Mouse (Mus musculus) ES-E14 (cell line): Measurements from ENCODE around the gene Sympk. TPM values are rescaled to one million over a fixed set of nuclear protein-coding genes. Genes with fewer than 3 reads are reported as not detected.

Experiments used
- DNase-seq: peaks from one replicate; pipeline ENCODE4 v3.0.0-alpha.2; 2013; ENCODE audit warnings: low read depth, low spot score
- H3K27ac ChIP-seq: 2 replicates; pipeline ENCODE4 v1.5.1; 2012; ENCODE audit warnings: low read depth, mild to moderate bottlenecking, low read length, moderate library complexity, mixed read lengths; ENCODE audit not compliant: poor library complexity, insufficient read depth, severe bottlenecking
- H3K36me3 ChIP-seq: 2 replicates; pipeline ENCODE4 v1.6.1; 2012; ENCODE audit warnings: mild to moderate bottlenecking, low read length, moderate library complexity, mixed read lengths; ENCODE audit not compliant: control insufficient read depth, poor library complexity, insufficient read depth, severe bottlenecking
- H3K4me1 ChIP-seq, 2 experiments: fragments of 150-350 bp in 1 of 2; sonication (generic) in 1 of 2; 2 replicates each; pipeline ENCODE4 v1.6.1; 2012; ENCODE audit warnings: low read length in 2 of 2, mild to moderate bottlenecking in 1 of 2, mixed read lengths in 1 of 2; ENCODE audit not compliant: control insufficient read depth in 2 of 2, insufficient read depth in 2 of 2, poor library complexity in 1 of 2
- H3K4me3 ChIP-seq, 2 experiments: fragments of 150-350 bp in 1 of 2; sonication (generic) in 1 of 2; 2 replicates each; pipeline ENCODE4 v1.5.1; 2012; ENCODE audit warnings: low read length in 2 of 2, low read depth in 1 of 2, mild to moderate bottlenecking in 1 of 2, mixed read lengths in 1 of 2; ENCODE audit not compliant: insufficient read depth in 1 of 2, poor library complexity in 1 of 2, severe bottlenecking in 1 of 2
- H3K9ac ChIP-seq: 2 replicates; pipeline ENCODE4 v1.6.1; 2012; ENCODE audit warnings: low read depth, mild to moderate bottlenecking, low read length, mixed read lengths; ENCODE audit not compliant: poor library complexity, insufficient read depth, severe bottlenecking
- H3K9me3 ChIP-seq: fragments of 150-350 bp; sonication (generic); 2 replicates; pipeline ENCODE4 v1.6.1; 2012; ENCODE audit warnings: low read depth, mild to moderate bottlenecking, low read length; ENCODE audit not compliant: control insufficient read depth, insufficient read depth
- CHD2 ChIP-seq: IDR thresholded peaks from 2 replicates; pipeline ENCODE4 v1.6.1; 2014; ENCODE audit warnings: mild to moderate bottlenecking, low read depth, low read length, inconsistent platforms
- HCFC1 ChIP-seq: IDR thresholded peaks from 2 replicates; pipeline ENCODE4 v1.6.1; 2012; ENCODE audit warnings: low read length, inconsistent platforms, borderline replicate concordance; ENCODE audit not compliant: insufficient read depth
- MAFK ChIP-seq: IDR thresholded peaks from 2 replicates; pipeline ENCODE4 v1.6.1; 2014; ENCODE audit warnings: mild to moderate bottlenecking, low read depth, low read length, inconsistent platforms; ENCODE audit not compliant: insufficient read depth
- ZC3H11A ChIP-seq: IDR thresholded peaks from 2 replicates; pipeline ENCODE4 v1.6.1; 2012; ENCODE audit warnings: low read depth, mild to moderate bottlenecking, inconsistent platforms, low read length, borderline replicate concordance
- ZNF384 ChIP-seq: IDR thresholded peaks from 2 replicates; pipeline ENCODE4 v1.6.1; 2012; ENCODE audit warnings: low read depth, low read length, inconsistent platforms
- in situ Hi-C, 2 experiments: fragments of 600-800 bp; cut with MboI; formaldehyde crosslinking; loops; one replicate each; pipeline ENCODE4 v1.15.1; 2025; ENCODE audit warnings: low sequenced_read_pairs in 2 of 2, inconsistent platforms in 1 of 2; ENCODE audit not compliant: unreplicated experiment in 2 of 2
- total RNA-seq: library from RNA; depleted of rRNA; stranded (reverse); fragments of 300-350 nt; gene quantifications from 2 replicates; pipeline ENCODE4 v1.2.3, GENCODE M21; 2012

The Sympk gene
- total RNA-seq, 1 experiment: 91.5 TPM

DNA sequence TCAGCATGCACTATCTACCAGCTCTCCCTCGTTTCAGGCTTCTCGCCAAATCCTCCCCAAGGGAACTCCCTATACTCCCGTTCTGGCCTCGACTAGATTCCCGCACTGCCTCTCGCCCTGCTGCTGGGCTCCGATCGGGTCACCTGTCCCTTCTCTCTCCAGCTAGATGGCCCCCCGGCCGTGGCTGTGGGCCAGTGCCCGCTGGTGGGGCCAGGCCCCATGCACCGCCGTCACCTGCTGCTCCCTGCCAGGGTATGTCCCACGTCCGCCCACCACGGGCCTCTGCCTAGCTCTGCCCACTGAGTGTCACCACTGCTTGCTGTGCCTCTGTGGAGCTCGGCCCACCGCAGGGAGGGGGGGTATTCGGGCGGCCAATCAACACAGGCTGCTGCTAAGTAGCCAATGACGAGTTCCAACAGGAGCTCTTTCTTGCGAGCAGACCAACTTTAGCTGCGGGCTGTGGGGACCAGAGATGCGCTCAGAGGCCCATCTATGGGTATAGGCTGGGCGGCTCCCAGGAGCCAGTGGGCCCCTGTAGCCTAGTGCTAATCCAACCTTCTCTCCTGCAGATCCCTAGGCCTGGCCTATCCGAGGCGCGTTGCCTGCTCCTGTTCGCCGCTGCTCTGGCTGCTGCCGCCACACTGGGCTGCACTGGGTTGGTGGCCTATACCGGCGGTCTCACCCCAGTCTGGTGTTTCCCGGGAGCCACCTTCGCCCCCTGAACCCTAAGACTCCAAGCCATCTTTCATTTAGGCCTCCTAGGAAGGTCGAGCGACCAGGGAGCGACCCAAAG lies 68.4 kb downstream of the Sympk start:
- in situ Hi-C loops: no loop called here

DNA sequence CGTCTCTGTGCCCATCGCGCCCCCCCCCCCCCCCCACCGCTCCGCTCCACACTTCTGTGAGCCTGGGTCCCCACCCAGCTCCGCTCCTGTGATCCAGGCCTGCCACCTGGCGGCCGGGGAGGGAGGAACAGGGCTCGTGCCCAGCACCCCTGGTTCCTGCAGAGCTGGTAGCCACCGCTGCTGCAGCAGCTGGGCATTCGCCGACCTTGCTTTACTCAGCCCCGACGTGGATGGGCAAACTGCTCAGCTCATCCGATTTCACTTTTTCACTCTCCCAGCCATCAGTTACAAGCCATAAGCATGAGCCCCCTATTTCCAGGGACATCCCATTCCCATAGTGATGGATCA lies 69.0 kb downstream of the Sympk start:
- Histone ChIP-seq H3K9me3 (no peaks in the 10 kb centered on the region), H3K4me1 (peaks cover 2 to 14% of the 10 kb centered on the region in 2 experiments; a peak in 2 of 4 replicates)
- in situ Hi-C loops: no loop called here

More for the DNA sequence above, 68.4 kb downstream of the Sympk start:
- H3K27ac ChIP-seq: no peak overlapping the region
- no peak for TF ChIP-seq HCFC1
- no peak for TF ChIP-seq CHD2
- TF ChIP-seq ZNF384: no peak
- no peak for TF ChIP-seq MAFK
- no peak for TF ChIP-seq ZC3H11A
- peak overlapping the region; percentile 48; the same call in 1 of the 2 replicates for H3K9ac ChIP-seq
- DNase-seq: no peak
- H3K4me3 ChIP-seq: peak overlapping the region; percentile 33 to 68
- peaks cover 8% of the 10 kb centered on the region; the same call in 1 of the 2 replicates for H3K36me3 ChIP-seq
- no peaks in the 10 kb centered on the region for H3K9me3 ChIP-seq
- peaks cover 2 to 14% of the 10 kb centered on the region in 2 experiments; a peak in 2 of 4 replicates for H3K4me1 ChIP-seq

DNA sequence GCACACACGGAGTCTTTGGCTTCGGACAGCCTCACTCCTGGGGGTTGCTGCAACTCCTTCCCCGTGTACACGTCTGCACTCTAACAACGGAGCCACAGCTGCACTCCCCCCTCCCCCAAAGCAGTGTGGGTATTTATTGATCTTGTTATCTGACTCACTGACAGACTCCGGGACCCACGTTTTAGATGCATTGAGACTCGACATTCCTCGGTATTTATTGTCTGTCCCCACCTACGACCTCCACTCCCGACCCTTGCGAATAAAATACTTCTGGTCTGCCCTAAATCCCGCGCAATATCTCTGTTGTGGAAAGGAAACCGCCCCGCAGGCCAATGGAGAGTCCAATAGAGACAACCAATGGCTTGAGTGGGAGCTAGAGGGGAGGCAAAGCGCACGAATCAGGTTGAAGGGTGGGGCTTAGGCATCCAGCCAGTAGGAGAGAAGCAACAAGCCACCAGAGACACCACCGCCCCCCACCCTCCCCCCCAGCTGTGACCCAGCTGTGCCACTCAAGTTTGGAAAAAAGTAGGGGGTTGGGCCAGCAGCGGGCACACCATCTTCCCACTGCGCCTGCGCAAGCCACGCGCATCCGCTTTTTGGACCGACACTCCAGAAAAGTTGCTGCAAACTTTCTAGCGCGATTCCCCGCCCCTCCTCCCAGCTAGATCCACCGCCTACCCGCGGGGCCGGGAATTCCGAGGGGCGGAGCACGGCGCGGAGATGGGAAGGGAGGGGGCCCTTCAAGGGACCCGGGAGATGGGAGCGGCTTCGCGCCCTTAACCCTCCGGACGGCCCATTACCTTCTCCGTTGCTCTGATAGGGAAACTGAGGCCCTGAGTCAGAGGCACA lies 69.6 kb downstream of the Sympk start:
- in situ Hi-C loops: no loop called here
- DNase-seq: peak; percentile 97
- TF ChIP-seq MAFK (no peak), ZC3H11A (no peak), CHD2 (peak; percentile 9; the same call in 1 of the 2 replicates), ZNF384 (peak; percentile 40; the same call in 1 of the 2 replicates), HCFC1 (peak; percentile 25; the same call in 1 of the 2 replicates)
- H3K4me3 ChIP-seq: peak overlapping the region; percentile 72 to 74
- no peaks in the 10 kb centered on the region for H3K9me3 ChIP-seq
- peak overlapping the region; percentile 64 for H3K9ac ChIP-seq
- H3K27ac ChIP-seq: peak overlapping the region; percentile 27; the same call in 1 of the 2 replicates
- H3K36me3 ChIP-seq: peaks cover 3% of the 10 kb centered on the region; the same call in 1 of the 2 replicates
- H3K4me1 ChIP-seq: peaks cover 2 to 14% of the 10 kb centered on the region in 2 experiments; a peak in 2 of 4 replicates

More for the DNA sequence above, 69.0 kb downstream of the Sympk start:
- Histone ChIP-seq H3K27ac (no peak overlapping the region), H3K4me3 (peak overlapping the region; percentile 53 to 68), H3K9ac (peak overlapping the region; percentile 19; the same call in 1 of the 2 replicates), H3K36me3 (peaks cover 3% of the 10 kb centered on the region; the same call in 1 of the 2 replicates)
- peak; percentile 63 for DNase-seq
- TF ChIP-seq CHD2: no peak
- TF ChIP-seq HCFC1: peak; percentile 42; the same call in 1 of the 2 replicates

DNA sequence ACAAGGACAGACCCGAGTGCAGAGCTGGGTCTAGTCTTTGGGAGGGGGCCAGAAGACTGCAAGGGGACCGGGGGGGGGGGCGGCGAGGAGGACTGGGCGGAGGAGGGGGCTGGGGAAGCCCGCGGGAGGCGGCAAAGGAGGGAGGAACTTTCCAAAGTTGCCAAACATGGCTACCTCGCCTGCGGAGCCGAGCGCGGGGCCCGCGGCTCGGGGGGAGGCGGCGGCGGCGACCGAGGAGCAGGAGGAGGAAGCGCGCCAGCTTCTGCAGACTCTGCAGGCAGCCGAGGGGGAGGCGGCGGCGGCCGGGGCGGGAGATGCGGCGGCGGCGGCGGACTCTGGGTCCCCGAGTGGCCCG lies 70.3 kb downstream of the Sympk start, which contains the start of gene Six5:
Gene Six5 (plus strand): TSS at position 124 of the 355 bp plus-strand sequence.
- H3K9ac ChIP-seq: peak within 1 kb of the TSS; percentile 64
- DNase-seq: no peak
- in situ Hi-C loops: no loop called here
- no peaks in the 10 kb centered on the region for H3K9me3 ChIP-seq
- H3K4me3 ChIP-seq: peak within 1 kb of the TSS; percentile 72 to 74
- H3K4me1 ChIP-seq: peaks cover 2 to 14% of the 10 kb centered on the region in 2 experiments; a peak in 2 of 4 replicates
- TF ChIP-seq MAFK: no peak
- TF ChIP-seq ZNF384: no peak
- TF ChIP-seq CHD2: no peak
- no peak for TF ChIP-seq HCFC1
- TF ChIP-seq ZC3H11A: no peak
- H3K36me3 ChIP-seq: no peaks in the 10 kb centered on the region
- H3K27ac ChIP-seq: peak within 1 kb of the TSS; percentile 27; the same call in 1 of the 2 replicates
